Mouse (Mus musculus): ENCODE results near the gene Pilrb2.

- TF ChIP-seq TAL1 (IDR thresholded peaks at IDR 0.05; ENCODE audit: low read length) (no peak), EP300 (IDR thresholded peaks at IDR 0.05; ENCODE audit: low read depth in 1 of 2, low read length in 2 of 2) (no peak), CTCF (IDR thresholded peaks at IDR 0.05 in 2 of 3, conservative IDR thresholded peaks at IDR 0.05 in 1 of 3; ENCODE audit: control insufficient read depth in 1 of 3, insufficient read depth in 1 of 3, low read depth in 2 of 3, low read length in 3 of 3, poor library complexity in 1 of 3, severe bottlenecking in 1 of 3) (peak; percentile 51 to 67 (median 60)), ZKSCAN1 (IDR thresholded peaks at IDR 0.05; ENCODE audit: low read depth, low read length) (no peak), ZNF384 (IDR thresholded peaks at IDR 0.05; ENCODE audit: low read depth, low read length) (no peak), JUND (IDR thresholded peaks at IDR 0.05; ENCODE audit: low read depth, low read length) (no peak), BHLHE40 (IDR thresholded peaks at IDR 0.05; ENCODE audit: borderline replicate concordance, low read depth, low read length) (no peak), GATA1 (IDR thresholded peaks at IDR 0.05; ENCODE audit: low read depth, low read length) (no peak), POLR2A (IDR thresholded peaks at IDR 0.05; ENCODE audit: control insufficient read depth in 1 of 2, insufficient read depth in 1 of 2, low read depth in 1 of 2, low read length in 2 of 2, poor library complexity in 1 of 2) (no peak), CHD1 (IDR thresholded peaks at IDR 0.05; ENCODE audit: low read depth, low read length) (no peak)
These were observed 21.3 kb upstream of the Pilrb2 start for GRCm38 (mm10) chr5:137892954-137893353.
